Mouse (Mus musculus) heart, adult 2 months (tissue): ENCODE measurements around the gene Serpinf1.

Experiments used
- CTCF ChIP-seq: fragments of 200-600 bp; IDR thresholded peaks from 2 replicates; pipeline ENCODE4 v1.8.1; 2022; ENCODE audit warnings: antibody characterized with exemption, mild to moderate bottlenecking, moderate library complexity
- EP300 ChIP-seq: fragments of 200-500 bp; IDR thresholded peaks from 2 replicates; pipeline ENCODE4 v1.6.1; 2011; ENCODE audit warnings: low read depth, low read length, control low read depth; ENCODE audit not compliant: insufficient read depth
- POLR2A ChIP-seq: fragments of 200-500 bp; IDR thresholded peaks from 2 replicates; pipeline ENCODE4 v1.6.1; 2011; ENCODE audit warnings: mild to moderate bottlenecking, low read depth, low read length, control low read depth; ENCODE audit not compliant: insufficient read depth

- no peak for TF ChIP-seq CTCF
- no peak for TF ChIP-seq POLR2A
- TF ChIP-seq EP300, result no peak
These were observed 19.1 kb upstream of the Serpinf1 start for GRCm38 (mm10) chr11:75441601-75442000.
